Mouse (Mus musculus) adrenal gland, adult 8-10 months (tissue): ENCODE results near the gene Astn2. TPM values are rescaled to one million over a fixed set of nuclear protein-coding genes. Genes with fewer than 3 reads are reported as not detected.
"Not testable (repeated sequence)": the region's sequence is repeated elsewhere in the genome, so short reads cannot be mapped to it uniquely, and the experiment has no call there.

Source experiments
- DNase-seq: peaks from one replicate; pipeline ENCODE4 v3.0.0; 2022
- total RNA-seq, 4 experiments: library from RNA; stranded (reverse); gene quantifications; 2 replicates each; pipeline ENCODE4 v1.2.4; 2022

Gene Astn2
- total RNA-seq, 4 experiments from 2014 or later, result 1.4 to 1.9 (median 1.6) TPM

DNA sequence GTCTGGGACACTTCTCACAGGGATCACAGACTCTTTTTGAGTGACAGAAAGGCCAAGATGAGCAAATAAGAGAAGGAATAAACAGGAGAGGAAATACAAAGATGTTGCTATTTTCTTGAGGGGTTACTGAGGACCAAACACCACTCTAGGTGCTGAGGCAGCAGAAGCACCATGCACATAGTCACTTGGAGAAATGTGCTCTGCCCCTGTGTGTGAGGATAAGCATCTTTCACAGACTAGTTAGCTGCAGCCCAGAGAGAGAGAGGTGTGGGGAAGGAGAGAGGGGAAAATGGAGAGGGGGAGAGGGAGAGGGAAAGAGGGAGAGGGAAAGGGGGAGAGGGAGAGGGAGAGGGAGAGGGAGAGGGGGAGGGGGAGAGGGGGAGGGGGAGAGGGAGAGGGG, 659.6 kb downstream of the Astn2 start:
- no peak for DNase-seq

DNA sequence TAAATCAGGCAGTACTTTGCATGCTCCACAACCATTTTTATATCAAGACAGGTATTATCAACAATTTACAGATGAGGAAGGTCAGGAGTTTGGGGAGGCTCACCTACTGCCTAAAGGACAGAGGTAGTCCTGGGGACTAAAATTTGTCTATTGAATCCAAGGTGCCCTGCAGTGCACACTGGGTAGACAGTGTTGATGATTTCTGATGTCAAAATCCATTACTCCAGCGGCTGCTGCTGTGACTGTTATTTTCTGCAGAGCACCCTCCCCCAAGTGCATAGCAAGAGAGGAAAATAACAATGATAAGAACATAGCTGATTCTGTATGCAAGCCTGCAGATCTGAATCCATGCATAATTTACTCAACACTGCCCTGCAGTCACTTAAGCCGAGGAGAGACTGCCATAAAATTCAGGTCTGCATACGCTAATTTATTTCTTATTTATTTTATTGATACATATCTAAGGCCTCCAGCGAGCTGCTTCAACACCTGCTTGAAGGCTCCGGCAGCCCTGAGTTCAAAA, 660.3 kb downstream of the Astn2 start:
- DNase-seq, result no peak

DNA sequence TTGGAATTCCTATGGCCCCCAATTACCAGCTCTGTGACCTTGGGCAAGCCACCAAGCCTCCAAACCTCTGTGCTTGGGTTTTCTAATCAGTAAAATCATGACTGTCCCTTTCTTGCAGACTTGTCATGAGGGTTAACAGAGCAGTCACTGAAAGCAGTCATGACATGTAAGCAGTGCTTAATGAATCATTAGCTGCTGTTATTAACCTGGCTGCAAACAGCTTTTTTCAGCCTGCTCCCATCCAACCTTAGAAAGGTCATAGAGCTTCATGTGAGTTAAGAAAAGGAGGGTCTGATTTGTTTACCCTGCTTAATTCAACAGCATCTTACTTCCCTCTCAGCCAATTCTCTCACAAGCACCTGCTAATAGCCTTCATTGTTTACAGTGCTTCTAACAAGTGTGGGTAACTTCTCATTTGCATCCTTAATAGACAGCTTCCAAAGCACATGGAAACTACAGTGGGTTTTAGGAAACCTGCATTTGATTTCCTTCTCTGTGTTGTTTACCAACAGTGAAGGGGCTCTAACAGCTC, 661.2 kb downstream of the Astn2 start:
- DNase-seq, result no peak

DNA sequence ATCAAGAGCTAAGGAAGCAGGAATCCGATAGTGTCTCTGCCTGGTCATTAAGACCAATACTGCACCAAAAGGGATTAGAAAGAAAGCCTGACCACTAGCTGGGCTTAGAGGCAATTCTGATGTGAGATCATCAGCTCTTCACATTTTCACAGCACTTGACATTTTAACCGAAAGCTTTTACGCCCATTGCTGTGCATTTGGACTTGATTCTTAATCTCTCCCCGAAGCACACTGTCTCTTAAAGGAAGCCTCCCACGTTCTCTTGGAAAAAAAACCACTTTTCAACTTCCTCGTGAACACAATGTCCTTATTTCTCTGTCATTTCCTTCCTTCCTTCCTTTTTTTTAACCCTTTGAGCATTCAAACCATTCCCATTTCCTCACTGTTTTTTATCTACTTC, 680.0 kb downstream of the Astn2 start:
- DNase-seq, result no peak

DNA sequence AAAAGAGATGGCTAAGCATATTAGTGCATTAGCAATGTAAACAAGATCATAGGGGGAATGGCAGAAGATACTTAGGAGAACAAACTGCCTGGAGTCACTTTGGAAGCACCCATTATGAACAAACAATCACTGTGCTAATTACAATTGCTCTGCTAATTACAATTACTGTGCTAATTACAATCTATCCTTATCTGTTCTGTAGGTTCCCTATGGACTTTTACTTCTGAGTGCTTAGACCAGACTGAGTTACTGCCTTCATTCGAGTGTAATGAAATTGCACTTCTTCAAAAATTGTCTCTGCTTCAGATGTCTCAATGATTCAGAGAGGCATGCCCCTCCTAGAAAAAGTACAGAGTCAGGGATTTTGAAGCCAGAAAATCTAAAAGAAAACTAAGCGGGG, 684.8 kb downstream of the Astn2 start:
- DNase-seq, result no peak

DNA sequence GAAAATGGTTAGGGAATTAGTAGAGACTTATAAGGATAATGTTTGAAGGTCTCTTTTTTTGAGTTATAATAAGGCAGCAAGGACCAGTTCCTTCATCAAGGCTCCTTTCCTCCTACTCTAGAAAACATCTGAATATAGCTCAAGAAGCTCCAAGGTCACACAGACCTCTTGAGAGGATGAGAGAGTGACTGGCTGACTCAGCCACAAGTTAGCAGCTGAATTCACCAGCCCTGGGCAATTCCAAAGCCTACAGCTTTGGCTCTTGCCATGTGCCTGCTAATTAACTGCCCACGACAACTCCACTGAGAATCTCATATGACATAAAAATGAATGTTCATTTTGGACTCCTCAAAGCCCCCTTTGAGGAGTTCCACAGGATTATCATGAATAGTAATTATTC, 686.5 kb downstream of the Astn2 start:
- DNase-seq, result no peak

DNA sequence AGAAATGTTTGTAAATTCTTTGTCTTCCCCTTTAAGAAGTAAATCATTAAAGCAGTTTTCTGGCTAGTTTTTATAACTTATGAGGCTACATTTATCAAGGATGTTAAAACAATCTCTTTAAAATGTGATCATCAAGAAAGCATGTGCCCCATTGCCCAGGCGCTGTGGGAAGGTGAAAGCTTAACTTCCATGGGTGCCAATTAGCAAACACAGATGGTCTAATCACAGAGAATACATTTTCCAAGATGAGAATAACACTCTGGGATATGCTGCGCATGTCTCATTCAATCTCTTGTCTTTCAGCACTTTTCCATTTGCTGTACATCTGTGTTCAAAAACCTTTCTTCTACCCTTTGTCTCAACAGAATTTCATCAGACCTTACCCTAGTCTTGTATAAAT, 688.3 kb downstream of the Astn2 start:
- DNase-seq, result no peak

DNA sequence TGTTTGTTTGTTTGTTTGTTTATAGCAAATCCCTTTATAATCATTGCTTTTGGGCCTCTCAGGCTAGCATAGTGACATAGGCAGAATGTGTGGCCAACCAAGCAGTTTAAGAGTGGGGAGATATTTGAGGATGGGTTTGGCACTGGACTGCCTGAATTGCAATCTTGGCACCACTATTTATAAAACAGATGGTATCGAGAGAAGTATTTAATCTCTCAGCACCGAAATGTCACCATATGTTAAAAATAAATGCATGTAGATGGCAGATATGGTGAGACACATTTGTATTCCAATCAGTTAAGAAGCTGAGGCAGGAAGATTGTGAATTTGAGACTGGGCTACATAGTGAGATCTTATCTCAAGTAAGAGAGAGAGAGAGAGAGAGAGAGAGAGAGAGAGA, 692.7 kb downstream of the Astn2 start:
- DNase-seq, result no peak

DNA sequence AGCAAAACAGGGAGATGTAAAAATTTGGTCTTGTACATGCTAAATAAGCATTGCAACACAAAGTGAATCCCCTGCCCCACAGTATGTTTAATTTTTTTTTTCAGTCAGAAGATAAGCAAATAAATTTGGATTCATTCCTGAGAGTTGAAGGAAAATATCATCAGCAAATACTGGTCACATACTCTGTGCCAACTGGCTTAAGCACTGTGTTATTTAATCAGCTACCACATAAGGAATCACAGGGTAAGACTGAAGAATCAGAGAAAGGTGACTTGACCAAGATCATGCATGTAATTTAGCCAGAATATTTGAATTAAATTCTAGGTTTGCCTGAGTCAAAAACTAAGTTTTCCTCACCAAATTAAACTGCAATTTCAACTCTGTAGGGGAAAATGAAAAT, 693.8 kb downstream of the Astn2 start:
- no peak for DNase-seq

DNA sequence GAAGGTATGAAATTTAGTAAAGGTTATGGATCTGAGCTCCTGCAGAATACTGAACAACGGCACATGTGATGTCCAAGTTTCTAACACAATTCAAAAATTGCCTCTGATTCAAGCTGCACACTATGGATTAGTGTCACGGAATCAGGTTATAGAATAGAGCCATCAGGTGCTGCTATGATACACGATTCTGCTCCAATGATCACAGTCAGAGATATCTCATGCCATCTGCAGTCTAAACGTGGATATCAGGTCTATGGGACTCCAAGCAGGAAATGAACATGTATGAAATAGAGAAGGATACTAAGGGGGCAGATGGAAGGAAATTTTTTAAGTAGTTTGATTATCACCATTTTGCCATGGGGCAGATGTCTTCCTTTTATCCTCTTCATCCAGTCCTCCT, 702.6 kb downstream of the Astn2 start:
- no peak for DNase-seq

DNA sequence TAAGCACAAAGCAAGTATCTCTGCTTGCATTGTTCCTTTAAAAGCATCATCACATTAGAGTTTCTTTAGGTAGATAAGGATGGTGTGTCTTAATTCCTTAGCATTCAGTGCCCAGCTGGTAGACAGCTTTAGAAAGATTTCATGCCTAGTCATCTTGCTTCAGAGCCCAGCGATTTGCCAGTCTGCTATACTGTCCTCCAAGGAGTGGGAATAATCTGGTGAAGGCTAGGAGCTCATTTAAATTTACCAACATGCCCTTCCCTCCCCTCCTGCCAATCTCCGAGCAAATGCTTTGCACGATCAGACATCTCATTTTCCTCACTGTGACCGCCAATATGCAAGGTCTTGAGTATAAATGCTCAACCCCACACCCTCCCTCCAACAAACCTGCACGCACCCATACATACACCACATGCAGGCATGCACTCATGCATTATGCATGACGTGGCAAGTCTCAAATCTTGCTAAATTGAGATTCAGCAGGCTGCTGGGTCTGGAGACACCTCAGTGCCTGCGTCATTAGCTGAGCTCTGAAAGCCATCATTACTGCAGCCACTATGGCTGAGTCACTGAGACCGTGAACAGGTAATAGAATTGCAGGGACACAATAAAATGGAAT, 704.6 kb downstream of the Astn2 start:
- peak; percentile 0 for DNase-seq

DNA sequence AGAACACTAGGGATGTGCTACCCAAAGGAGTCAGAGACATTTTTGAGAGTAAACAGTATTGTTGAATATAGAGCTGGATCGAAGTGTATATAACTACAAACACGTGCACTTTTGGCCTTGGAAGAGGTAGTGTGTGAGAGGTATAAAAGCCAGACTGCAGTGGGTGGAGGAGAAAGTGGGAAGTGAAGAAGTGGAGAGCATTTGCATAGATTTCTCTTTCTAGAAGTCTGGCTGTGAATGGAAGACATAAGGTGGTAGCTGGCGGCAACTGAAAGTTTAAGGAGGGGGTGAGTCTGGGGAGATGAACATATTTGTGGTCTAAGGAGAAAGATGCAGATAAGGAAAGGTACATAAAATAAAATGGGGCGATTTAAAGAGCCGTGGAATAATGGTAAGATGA, 709.2 kb downstream of the Astn2 start:
- no peak for DNase-seq

DNA sequence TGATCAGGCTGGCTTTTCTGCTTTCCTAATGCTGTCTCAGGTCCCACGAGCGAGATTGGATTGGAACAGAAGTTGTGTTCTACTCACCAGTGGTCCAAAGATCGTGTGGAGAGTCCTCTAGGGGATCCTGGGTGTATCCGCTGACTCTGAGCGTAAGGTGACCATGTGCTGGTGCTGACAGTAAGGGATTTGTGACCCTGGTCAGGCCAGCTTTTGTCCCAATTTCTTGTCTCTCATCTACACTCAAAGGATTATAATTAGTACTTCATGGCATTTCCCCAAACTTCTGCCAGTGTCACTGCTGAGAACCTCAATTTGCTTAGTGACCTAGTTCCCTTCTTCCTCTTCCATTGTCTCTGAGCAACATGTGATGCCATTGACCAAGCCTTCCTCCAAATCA, 710.4 kb downstream of the Astn2 start:
- no peak for DNase-seq

DNA sequence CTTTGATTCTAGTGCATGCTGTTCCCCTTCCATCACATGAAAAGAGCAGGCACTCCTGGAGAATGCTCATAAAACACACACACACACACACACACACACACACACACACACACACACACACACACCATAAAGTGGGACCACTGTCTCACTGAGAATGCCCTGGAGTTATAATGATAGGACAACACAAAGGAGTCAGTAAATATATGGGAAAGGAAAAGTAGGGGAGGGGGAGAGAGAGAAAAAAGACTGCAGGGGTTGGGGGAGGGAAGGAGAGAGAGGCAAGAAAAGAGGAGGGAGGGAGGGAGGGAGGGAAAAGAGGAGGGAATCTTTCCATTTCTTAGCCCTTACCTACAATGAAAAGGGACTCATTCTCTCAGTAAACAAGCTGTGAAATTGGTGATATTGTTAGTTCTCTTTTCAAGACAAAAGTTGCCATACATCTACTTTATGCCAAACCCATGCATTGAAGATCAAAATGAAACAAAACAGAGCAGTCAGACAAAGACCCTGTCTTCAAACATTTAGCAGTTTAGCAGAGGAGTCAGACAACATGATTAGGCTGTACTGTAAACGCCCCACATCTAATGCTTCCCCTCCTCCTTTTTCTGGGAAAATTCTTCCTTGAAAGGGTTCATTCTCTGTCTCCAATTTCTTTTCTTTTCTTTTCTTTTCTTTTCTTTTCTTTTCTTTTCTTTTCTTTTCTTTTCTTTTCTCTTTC, 717.2 kb downstream of the Astn2 start:
- no peak for DNase-seq

DNA sequence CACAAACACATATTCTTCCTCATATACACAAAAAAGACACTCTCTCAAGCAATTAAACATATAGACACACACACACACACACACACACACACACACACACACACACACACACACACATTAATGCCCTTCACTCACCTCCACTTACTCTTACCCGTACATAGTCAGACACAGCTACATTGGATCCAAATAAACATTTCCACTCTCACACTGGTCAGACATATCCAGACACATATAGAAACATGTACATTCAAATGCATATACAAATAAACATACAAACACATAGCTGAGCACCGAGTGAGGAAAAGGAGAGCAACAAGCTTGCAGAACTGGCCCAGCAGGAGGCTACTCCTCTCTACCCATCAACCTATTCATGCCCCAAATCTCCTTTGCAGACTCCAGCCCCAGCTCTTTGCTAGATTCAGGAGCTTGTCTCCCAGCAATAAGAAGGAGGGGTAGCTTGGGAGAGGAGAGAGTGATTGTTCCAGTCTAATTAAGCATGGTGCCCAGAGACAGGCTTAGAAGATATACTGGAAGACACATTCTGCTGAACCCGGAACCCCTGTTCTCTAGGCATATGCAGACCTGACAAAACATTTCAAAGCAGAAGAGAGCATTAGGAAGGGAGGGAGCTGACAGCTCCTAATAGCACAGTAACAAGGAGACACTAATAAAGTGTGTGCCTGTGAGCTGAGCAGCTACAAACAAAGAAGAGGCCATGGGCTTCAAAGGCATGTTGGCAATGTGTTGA, 718.0 kb downstream of the Astn2 start:
- no peak for DNase-seq

DNA sequence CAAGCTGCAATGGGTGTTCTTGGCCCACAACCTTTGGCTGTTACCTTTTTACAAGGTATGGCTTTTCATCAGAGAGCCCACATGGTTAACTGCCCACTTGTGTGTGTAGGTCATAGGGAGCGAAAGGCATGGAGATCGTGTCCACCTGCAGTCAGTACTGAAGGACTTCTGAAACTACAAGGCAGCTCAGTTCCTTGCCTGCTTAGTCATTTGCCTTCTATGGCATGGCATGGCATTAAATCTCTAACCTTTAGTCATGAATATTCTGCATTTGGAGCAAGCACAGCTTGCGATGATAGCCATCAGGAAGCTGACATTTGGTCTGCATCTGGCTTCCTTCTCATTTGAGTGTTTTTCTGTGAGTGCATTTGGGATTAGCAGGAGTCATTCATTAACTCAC, 720.0 kb downstream of the Astn2 start:
- DNase-seq, result no peak

DNA sequence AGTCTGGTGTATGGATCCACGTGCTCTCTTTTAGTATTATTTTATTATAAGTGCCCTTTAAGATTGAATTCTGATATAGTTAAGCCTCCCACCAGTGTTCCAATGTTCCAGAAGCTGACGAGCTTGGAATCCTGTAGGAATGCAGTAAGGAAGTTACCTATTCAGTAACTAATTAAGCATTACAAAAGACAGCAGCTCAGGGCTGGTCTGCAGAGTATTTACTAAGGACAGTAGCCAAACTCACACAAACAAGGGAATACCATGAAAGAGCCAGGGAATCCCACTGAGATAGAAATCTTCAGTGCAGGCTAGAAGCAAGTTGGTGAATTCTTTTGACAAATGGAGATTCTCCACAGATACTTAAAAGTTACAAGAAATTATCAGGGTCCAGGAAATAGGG, 724.6 kb downstream of the Astn2 start:
- not testable (repeated sequence) for DNase-seq

DNA sequence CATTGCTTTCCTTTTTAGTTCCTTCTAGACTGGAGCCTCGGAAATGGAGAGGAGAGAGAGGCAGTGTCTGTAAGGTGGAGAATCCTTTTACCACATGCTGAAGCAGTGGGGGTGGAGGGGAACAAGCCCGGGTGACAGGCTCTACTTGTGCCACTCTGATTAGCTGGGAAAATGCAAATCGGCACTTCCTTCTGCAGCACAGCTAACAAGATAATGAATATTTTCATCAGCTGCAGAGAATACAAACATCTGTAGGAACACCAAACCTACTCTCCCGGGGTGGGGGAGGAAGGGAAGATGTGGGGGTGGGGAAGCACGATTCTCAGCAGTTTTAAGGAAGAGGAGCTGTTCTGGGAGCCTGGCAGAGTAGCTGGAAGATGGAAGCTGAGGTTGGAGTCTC, 725.5 kb downstream of the Astn2 start:
- no peak for DNase-seq

DNA sequence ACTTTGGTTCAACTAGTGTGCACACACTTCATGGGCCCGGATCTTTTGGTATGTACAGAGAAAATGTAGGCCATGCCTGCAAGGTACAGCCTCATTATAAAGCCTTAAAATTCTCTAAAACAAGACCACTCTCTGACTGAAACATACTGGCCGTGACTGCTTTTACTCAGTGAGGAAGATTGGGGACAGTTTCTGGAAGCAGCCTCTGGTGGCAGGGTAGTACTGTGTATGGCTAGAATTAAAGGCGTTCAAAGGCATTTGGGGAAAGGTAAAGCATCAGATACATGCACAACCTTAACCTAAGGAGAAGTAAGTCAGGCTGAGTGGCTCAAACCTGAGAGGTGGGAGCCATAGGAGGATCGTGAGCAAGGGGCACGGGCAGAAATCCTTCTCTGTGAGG, 725.9 kb downstream of the Astn2 start:
- no peak for DNase-seq

DNA sequence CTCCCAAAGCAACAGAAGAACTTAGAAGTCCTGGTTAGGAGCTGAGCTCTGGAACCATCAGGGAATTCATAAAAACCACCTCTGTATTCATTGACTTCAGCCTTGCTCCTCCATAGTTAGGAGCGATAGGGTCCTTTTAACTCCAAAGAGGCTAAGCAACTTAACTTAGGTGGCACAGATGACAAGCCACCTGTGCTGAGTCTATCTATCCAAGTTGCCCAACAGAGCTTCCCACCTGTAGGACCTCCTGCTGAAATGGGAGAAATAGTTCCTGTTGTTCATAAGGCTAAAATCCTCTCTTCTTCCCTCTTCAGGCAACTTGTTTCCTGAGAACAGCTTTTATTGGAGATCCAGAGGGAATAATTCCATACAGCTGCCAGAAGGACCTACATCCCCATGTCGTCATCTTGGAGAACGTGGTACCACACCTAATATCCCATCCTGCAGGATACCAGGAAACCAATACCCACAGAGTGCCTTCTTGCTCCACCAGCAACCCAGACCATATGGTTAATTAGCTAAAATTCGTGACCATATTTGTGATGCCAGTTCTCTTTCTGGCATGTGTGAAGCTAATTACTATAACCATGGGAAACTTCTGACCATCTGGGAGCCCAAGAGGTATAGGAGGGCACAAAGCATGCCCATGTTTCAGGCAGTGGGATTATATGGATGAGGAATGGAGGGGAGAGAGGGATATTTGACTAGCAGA, 730.0 kb downstream of the Astn2 start:
- no peak for DNase-seq

DNA sequence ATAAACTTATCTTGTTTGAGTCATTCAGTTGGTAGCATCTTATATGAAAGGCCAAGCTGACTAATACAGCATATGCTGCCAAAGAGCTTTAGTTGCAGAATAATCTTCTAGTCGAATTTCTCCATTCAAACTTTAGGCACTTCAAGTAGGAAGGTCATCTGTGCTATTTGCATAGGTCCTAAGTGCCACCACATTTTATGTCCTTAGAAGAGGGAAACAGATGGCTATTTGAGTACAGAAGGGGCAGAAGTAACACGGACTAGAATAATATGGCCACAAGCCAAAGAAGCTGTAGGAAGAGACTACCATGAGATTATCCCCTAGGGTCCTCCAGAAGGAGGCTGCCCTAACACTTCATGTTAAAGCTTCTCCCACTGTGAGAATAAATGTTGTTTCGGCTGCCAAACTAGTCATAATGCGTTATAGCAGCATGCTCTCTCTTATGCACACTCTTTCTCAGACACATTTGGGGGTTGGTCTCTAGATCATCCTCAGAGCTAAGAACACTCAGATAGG, 730.9 kb downstream of the Astn2 start:
- DNase-seq, result no peak

DNA sequence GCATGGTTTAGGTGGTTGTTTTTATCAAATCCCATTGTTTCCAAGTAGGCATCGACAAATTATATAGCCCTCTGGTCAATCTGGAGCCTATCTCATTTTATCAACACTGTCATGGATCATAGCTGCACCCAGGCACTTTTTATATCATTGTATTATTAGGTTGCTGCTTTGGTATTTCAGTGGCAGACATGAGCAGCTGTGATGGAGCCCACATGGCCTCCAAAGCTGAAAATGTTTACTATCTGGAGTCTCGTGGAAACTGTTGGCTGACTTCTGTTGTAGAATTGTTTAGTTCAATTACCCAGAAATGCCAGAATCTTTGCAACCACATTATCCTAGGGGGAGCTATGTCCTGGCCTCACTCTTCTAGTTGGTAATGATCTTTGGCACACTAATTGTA, 732.1 kb downstream of the Astn2 start:
- no peak for DNase-seq
